Mouse (Mus musculus) G1E-ER4 (cell line): ENCODE data around the gene Il4i1. TPM values are rescaled to one million over a fixed set of nuclear protein-coding genes. Genes with fewer than 3 reads are reported as not detected.

Source experiments
- GATA1 ChIP-seq: IDR thresholded peaks from one replicate; pipeline ENCODE4 v1.8.0; 2012; ENCODE audit warnings: low read length, inconsistent platforms
- polyA plus RNA-seq: library from polyadenylated mRNA; stranded (reverse); fragments of >175 nt; gene quantifications from 2 replicates; pipeline ENCODE4 v1.2.3, GENCODE M21; 2012

Gene Il4i1
- polyA plus RNA-seq, 1 experiment: 1.4 TPM

DNA sequence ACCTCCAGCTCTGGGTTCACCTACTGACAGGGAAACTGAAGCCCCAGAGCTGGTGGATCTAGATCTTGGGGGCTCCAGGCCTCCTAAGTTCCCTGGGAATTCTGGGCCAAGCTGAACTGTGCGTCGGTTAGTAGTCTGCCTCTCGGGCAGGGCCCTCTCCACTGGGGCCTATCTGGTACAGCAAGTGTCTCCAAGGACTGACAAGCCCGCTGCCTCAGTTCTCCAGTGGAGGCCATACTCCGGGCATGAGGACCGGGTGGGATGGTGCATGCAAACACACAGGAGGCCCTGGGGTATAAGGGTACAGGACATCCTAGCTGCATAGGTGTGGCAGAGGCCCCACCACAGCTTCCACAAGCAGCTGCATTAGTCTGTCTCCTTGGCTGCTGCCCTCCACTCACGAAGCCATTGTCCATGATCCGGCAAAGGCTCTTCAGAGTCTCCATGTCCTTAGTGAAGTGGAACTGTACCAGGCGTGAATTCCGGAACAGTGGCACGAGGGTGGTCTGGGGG is 47.9 kb downstream of the Il4i1 start:
- no peak for TF ChIP-seq GATA1

DNA sequence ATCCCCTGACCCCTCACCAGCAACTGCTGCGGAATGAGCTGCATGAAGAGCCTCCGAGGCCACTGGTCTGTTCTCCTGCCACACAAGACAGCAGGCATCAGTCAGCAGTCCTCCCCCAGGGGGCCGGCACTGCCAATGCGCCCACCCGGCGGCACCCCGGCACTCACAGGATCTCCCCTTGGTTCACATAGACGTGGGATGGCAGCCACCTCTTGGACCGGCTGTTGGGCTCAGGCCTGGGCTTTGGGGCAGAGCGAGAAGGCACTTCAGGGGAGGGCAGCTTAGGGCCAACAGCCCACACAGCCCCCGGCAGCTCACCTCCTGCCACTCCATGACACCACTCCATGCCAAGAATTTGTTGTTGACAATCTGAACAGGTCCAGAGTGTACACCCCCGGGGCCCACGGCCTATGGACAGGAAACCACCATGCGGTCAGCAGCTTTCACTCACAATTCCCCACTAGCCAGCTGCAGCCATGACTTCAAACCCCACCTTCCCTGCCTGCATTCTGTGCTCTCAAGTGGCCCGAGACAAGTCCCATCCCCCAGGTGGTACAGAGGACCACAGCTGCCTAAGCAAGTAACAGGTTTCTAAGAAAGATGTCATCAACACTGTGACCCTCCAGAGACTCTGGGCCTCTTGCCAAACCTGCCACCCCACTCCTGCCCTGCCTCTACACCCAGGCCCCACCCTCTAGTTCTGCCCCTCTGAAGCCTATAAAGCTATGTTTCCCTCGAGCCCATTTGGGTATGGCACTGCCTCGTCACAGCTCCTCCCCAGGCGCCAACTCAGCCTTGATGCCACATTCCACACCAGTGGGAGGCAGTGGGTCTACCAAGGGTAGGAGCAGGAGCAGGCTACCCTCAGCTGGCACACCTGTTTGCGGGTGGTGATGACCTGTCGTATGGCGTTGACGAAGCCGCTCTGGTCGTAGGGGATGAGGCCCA is 48.7 kb downstream of the Il4i1 start:
- no peak for TF ChIP-seq GATA1

DNA sequence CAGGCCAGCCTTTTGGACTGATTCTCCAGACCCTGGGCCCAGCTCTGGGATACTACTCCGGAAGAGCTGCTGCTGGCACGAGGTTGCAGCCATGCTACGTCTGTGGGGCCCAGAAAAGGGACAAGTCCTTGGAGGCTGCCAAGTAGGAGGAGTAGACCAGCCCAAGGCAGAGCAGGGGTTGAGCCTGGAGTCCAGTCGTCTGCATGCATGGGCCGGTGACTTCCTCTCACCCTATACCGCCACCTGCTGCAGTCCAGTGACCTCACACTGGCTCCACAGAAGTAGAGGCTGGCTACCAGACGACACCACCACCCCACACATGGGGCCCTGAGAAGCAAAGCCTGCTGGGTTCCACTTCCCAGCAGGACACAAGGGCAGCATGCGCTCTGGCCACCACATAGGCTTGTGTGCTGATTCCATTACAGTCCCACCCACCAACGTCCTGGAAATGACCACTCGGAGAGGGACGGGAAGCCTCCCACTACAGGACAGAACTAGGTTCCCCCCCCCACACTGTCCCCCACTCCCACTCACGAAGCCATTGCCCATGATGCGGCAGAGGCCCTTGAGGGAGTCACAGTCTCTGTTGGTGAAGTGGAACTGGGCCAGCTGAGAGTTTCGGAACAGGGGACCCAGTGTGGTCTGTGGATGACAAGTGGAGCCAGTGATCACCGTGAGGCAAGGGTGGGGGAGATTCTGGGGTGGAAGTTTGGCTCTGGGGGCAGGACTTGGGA is 50.3 kb downstream of the Il4i1 start:
- TF ChIP-seq GATA1: no peak

DNA sequence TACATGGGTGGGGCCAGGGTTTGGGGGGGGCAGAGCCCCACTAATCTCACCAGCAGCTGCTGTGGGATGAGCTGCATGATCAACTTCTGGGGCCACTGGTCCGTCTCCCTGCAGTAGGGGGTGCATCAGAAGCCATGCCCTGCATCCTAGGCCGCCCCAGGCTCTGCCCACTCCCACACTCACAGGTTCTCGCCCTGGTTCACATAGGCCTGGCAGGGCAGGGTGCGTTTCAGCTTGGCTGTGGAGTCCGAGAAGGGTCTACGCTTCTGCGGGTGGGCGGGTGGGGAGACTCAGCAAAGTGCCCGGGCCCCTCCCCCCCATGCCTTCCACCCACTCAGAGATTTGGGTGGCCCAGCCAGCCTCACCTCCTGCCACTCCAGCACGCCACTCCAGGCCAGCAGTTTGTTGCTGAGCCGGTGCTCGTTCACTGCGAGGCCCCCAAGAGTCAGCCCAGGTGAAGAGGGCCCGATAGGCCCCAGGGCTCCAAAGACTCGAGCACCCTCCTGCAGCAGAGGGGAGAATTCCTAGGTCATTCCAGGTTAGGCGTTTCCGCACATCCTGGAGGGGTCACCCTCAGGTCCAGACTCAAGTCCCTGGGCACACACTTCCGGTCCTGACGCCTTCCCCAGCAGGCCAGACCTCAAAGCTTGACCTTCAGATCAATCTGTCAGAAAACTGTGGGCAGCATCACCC is 51.0 kb downstream of the Il4i1 start:
- TF ChIP-seq GATA1: no peak

DNA sequence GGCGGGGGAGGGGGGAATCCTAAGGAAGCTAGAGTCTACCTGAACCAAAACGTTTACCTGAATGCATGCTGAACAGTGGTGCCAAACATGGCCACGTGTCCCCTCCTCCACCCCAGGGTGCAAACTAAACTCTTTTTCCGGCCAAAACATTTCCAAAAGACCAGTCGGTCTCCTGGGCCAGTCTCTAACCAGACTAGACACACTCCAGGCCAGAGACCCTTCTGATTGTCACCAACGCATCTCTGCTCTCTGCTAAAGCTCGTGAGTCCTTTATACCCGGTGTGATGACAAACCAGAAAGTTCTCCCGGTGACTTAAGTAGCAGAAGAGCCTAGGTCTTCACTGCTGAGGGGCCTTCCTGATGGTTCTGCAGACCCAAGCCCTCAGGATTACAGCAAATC is 51.6 kb downstream of the Il4i1 start:
- no peak for TF ChIP-seq GATA1

DNA sequence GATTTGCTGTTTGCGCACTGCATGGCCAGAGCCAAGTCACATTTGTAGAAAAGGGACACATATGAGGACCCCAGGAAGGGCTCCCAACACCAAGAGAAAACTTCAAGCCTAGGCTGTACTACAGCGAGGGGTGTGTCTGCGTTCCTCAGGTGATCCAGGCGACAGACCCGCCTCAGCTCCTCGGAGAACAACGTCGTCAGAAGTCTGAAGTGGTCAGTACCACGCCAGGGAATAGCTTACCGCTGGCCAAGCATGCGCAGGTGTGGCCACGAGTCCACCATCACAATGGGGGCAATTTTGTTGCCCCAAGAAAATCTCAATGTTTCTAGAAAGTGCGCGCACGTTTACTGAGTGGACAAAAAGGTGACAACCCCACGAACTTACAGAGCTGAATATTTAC is 52.3 kb downstream of the Il4i1 start:
- TF ChIP-seq GATA1: no peak

DNA sequence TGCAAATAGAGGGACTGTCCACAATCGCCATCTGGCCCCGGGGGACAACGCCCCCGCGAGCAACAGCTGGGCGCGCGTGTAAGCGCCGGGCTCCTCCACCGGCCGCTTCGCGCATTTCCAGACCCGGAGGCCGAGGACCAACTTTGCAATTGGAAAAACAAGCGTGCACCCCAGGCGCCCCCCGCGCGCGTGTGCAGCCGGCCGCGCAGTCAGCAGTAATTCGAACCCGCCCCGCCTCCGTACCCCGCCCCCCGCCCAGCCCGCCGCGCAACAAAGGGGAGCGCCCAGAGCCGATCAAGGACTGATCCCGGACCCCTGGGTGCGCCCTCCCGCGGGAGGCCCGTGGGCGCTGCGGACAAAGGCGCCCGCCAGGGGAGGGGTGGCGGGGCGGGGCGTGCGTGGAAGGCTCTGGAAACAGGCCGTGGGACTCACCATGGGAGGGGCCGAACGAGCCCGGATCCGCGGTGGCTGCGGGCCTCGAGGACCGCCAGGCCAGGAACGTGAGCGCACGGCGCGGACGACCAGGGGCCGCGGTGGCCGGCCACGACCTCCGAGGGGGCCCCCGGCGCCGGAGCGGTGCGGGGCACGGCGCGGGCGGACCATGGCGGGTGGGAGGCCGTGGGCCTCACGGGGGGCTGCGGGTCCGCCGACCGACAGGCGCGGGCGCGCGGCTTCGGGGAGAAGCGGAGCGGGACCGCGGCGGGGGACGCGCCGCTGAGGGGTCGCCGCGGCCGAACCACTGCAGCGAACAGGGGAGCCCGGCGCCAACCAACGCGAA is 52.9 kb downstream of the Il4i1 start:
- TF ChIP-seq GATA1: no peak

DNA sequence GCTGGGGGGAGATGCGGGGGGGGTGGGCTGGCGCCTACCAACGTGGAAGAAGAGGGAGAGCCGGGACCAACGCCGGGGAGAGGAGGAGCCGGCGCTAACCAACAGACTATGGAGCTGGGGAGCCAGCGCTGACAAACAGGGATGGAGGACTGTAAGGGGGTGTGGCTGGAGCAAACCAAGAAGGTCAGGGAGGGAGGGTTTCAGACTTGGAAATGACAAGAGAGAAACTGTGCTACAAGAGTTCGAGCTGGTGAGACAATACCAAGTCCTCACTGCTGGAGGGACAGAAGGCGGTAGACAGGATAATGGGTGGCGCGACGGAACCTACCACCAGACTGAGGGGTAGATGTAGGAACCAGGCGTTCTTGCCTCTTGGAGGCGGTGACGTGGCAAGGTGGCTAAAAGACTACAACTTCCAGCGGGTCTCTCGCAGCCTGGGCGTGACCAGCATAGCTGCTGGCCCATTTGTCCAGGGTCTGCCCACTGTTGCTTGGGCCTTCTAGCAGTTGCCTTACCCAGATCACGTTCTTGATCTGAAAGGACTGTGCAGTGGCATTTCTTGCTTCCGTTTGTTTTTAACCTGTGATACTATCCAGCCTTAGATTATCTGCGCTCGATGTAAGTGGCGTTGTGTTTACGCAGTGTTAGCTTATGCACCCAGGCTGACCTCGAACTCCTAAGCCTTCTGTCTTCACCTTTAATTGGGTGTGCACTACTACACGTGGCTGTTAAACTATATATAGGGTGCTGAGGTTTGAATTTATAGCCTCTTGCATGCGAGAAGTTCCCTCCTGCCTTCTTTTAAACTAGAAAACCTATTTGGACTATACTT is 53.7 kb downstream of the Il4i1 start, which contains the start of gene Ptov1:
Gene Ptov1, minus strand, starts transcription at position 92 of the 832 bp plus-strand sequence.
- TF ChIP-seq GATA1: no peak

DNA sequence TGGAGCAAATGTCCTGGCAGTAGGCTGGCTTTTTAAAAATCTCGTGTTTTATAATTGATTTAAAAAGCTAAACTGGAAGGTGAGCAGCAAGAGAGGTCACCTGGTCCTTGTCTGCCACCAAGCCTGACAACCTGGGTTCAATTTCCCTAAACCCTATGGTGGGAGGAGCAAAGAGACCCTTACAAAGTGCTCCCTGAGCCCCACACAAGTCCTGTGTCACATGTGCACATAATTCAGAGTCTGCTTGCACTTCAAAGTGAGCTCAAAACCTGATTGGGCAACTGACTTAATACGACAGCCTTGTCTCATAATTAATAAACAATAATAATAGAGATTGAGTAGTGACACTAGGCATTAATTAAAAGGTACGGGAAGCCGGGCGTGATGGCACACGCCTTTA is 54.4 kb downstream of the Il4i1 start:
- no peak for TF ChIP-seq GATA1

DNA sequence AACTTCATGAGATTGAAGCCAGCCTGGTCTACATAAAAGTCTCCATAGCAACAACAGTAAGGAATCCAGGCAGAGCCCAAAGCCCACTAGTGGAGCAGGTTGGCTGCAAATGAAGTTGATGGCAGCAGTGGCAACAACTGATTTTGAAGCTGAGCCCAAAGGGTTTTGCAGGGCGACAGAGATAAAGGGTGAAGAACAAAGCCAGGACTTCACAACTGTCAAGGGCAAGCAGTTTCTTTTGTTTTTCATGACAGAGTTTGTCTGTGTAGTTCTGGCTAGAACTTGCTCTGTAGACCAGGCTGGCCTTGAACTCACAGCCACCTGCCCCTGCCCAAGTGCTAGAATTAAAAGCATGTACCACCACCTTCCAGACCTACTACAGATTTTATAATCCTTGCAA is 55.0 kb downstream of the Il4i1 start:
- TF ChIP-seq GATA1: no peak

DNA sequence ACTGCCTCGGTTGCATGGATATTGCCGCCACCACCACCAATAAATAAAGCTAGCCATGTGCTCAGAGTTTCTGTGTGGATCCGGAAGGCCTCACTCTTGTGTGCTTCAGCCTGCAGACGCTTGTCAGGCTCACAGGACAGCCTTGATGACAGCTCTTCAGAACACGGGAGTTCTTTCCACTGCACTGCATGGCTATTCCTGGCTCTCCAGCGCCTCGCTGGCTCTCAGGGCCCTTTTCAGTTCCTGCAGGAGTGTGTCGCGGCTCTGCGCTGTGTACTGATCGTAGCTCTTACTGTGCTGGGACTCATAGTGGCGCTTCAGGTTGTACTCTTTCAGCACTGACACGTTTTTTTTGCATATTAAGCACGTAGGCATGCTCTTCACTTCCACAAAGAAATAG is 61.6 kb downstream of the Il4i1 start:
- no peak for TF ChIP-seq GATA1

DNA sequence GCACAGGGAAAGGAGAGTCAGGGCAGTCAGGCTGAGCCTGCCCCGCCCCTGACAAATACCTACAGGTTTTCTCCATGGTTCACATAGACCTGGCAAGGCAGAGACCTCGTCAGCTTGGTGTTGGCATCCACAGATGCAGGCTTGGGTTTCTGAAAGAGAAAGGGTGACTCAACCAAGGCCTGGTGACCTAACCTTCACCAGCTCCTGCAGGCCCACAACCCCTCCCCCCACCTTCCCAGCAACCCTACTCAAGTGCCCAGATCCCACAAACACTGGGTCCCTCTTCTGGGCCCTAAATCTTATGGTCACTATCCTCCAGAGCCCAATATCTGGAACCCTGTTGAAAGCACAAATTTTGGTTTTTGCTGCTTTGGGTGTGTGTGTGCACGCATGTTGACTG is 66.8 kb downstream of the Il4i1 start:
- no peak for TF ChIP-seq GATA1

DNA sequence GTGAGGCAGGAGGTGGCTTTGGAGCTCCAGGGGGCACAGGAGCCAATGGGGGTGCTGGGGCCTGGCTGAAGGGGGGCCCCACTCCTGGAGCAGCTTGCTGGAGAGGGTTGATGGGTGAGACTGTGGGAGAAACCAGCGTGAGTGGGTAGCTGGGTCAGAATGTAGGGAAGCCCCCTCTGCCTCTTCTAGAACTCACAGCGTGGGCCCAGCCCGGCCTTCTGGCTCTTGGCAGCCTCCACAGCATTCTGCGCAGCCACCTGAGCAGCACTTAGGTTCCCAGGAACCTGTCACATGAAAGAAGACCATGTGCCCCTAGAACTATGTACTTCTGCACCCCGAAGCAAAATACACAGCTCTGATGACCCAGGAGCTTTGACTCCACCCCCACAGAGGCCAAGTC is 68.5 kb downstream of the Il4i1 start:
- TF ChIP-seq GATA1: no peak

DNA sequence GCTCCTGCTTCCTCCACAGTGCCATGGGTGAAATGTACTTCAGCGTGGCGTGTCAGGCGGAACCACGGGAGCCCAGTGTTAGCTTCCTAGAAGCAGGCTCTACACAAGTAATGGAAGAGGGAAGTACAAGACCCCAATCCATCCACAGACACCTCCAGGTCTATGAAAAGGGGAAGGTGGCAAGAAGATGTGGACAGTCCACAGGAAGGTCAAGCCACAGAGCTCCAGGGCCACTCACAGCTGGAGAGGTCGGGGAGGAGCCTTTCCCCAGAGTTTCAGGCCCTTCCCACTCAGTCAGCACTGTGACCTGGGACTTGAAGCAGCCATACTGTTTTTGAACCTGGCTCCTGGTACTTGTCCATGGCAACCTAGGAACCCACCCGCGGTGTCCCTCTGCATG is 70.8 kb downstream of the Il4i1 start:
- TF ChIP-seq GATA1: no peak
